Mouse (Mus musculus) T-helper 17 cell (primary cell): ENCODE data around the gene Aff3.

Source experiments
- in situ Hi-C, 2 experiments: fragments of 300-600 bp; cut with MboI, MseI; formaldehyde crosslinking; loops; 1 replicate in 1 of 2; 2 replicates in 1 of 2; pipeline ENCODE4 v1.15.1; 2025; ENCODE audit warnings: high pct_unique_total_duplicates in 2 of 2

Gene Aff3

DNA sequence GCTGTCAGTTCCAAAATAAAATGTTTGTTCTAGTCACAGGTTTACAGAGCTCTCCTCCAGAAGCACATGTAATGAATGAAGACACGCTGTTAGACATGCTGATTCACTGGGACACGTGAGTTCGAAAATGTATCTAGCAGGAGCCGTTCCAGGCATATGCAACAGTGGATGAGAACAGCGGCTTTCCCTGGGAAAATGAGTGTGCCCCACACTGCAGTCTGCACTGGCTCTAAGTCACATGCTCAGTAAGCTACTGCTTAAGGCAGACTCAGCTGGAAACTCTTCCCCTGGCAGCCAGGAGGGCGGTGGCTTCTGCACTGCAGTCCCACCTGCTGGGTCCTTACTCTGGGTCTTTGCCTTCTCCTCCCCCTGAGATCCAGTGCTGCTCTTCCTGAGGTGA, 271.2 kb downstream of the Aff3 start:
- in situ Hi-C loops, result no loop called here

DNA sequence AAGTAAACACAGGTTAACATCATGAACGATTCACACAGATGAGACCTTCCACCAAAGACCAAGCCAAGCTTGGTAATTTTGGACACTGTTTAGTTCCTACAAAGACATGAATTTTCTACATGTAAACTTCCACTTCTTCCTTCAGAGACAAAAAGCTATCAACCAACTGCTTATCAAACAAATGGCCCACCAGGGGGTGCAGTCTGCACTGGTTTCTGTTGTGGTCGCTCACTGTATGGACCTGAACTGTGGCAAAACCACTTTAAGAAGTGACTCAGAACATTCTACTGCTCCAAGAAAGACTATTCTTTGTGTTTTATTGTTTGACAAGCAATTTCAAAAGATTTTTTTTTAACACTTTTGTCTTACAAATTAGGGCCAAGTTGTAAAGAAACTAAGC, 271.8 kb downstream of the Aff3 start:
- in situ Hi-C loops, result no loop called here

DNA sequence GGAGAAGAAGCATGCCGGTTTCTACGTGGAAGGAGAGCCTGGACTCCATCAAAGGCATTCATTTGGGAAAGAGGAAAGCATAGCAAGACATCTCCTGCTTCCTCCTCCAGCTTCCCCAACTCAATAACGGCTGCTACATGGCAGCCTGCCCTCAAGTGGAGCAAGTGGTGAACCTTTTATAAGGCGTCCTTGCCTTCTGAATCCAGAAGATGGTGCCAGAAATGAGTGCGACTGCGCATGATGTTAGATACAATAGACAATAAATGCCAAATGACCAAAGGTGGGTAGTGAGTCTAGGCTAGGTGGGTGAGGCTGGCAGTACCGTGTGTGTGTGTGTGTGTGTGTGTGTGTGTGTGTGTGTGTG, 273.9 kb downstream of the Aff3 start:
- in situ Hi-C loops, result no loop called here

DNA sequence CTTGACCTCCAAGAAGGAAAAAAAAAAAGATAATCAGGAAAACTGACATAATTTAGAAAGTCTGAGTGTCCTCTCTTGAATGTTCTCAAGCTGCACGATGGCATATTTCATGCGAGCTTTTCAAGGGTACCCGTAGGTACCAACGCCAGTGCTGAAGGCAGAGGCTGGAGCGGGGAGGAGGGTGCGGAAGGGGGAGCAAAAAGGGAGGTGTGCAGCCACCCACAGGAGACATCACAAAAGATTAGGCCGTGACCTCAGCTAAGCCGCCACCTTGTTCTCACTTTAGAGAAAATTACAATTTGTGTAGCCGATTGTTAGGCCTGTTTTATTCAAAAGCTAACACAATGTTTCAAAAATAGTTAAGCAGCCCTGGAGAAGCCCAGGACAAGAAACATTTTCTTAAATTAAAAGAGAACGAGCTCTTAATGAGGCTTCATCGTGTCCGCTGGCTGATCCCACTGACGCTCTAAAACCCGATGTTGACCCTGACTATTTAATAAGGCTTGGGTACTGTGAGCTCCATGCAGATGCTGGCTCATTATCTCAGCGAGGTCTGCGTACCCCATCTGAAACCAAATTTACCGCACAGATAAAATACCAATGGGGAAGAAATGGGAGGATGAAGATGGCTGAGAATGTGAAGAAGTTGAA, 274.4 kb downstream of the Aff3 start:
- in situ Hi-C loops, result no loop called here

DNA sequence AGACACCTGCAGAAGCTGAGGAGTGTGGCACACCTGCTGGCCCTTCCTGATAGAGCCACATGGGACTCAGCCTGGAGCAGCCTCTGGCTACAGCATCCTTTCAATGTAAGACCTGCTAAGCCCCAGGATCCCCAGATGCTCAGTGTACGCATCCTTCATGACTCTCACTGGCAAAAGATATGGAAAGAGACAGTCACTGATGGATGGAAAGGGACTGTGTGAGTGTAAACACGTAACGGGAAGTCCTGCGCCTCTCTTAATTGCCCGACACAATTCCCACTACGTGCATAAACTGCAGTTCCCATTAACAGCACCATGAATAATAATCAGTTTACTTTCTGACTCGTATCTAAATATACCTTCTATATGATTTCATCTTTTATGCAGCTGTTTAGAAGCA, 275.2 kb downstream of the Aff3 start:
- in situ Hi-C loops, result no loop called here

DNA sequence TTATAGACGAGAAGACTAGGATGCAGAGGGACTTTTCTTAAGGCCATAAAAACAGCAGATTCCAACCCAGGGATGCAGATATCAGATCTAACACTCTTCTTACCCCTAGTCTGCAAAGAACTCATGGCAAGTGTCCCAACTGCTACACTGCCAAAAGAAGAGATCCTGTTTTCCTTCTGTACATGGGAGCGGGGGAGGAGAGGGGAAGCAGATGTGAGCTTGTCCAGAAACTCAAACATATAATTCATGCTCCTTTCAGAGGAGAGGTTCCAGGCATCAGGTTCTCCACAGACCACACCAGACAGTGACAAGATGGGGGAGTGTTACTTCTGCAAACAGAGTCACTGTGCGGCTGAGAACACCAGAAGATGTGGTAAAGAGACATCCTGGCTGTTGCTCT, 276.3 kb downstream of the Aff3 start:
- in situ Hi-C loops, result no loop called here

DNA sequence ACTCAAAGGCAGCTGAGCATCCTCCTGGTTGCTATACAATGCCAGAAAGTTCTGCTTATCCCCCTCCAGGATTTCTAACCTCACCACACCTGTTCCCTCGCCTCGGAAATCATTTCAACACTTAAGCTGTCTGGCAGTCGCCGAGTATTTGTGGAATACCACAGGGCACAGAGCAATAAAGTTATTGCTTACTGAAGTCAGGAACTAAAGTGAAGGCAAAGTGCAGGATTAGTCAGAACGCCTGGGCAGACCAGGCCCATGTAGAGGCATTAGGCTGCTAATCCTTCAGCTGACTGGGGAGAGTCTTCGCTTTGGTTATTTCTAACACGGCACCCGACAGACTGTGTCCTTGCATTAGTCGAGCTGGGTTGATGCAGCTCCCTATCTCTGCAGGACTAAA, 277.3 kb downstream of the Aff3 start:
- in situ Hi-C loops, result no loop called here

DNA sequence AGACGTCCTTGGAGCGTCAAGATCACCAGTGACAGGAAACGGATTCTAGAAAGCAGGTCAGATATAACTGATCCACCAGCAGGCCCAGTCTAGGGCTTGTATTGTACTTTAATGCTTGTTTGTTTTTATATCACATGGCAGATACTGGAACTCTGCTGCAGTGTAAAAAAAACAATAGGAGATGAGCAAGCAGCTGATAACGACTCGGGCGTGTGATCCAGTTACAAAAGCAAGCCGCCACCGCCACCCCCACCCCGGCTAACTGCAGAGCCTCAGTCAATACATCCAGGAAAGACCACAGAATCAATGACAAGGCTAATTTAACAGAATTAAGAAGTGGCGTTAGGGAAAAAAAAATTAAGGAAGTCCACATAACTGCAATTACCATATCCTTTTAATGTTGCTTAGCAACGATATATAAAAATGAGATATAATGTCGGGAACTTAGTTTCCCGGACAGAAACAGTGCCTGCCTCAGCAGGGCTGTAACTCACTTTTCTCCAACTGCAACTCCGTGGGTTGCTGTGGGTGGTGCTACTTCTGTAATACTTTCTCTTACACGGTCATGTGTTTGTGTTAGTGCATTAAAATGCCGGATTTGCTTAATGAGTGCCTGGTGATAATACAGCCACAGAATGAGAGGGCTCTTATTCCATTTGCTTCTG, 280.2 kb downstream of the Aff3 start:
- in situ Hi-C loops, result no loop called here

DNA sequence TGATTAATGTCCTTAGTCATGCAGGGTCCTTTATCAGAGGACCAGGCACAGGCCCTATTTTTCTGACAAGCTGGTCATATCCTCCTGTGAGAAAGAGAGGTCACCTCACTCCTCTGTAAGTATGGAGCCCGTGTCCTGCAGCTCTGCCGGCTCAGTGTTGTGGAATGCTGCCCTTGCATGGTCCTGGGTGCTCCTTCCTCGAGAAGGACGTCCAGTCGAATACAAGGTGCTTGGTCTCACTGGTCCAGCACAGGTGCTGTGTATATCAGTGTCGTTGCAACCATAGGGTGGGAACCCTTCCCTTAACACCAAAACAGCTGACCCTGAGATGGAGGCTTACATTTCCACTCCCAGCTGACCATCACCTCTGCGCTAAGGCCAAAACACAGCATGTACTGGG, 280.7 kb downstream of the Aff3 start:
- in situ Hi-C loops, result no loop called here

DNA sequence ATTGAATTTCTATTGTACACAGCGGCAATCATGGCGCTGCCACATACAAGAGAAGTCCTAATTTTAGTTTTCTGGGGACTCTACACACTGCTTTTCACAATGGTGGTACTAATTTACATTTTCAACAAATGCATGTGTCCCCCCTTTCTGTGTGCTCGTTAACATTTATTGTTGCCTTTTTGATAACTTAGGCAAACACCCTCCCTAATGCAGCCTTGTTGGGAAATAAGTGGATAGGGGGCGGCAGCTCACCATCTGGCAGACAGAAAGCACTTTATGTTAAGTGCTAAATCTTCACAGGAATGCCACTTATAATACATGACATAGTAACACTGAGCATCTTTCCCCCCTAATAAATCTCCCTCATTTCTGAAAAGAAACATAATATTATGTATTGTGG, 282.1 kb downstream of the Aff3 start:
- in situ Hi-C loops, result no loop called here

DNA sequence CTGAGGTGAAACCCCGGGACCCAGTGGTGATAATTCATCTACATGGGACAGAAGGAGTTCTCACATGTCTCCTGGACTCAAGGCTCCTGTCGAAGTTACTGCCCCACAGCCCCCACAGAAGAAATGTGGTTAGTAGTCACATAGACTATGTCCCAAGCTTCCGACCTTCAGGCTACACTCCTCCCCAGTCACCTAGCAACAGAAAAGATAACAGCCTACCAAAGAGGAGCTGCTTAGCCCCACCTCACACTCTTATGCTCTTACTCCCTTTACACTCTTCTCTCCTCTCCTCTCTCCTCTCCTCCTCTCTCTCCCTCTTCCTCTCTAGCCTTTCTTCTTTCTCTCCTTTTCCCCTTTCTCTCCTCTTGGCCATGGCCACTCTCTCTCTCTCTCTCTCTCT, 286.8 kb downstream of the Aff3 start:
- in situ Hi-C loops, result no loop called here

DNA sequence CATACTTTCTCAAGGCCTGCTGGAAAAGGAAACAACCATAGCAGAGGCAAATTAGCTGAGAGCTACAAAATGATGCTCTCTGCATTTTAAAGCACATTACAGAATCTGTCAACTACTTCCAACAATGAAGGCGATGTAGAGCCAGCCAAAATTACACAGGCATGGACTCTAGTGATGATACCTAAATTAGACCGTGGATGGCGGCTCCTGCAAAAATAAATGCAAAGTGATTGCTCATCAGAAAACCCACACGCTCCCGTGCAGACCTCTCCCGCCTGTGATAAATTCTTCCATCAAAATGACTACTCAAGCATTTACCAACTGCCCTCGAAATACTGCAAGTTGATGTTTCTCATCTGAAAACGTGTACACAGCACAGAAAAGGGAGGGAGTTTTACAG, 295.6 kb downstream of the Aff3 start:
- in situ Hi-C loops, result no loop called here

DNA sequence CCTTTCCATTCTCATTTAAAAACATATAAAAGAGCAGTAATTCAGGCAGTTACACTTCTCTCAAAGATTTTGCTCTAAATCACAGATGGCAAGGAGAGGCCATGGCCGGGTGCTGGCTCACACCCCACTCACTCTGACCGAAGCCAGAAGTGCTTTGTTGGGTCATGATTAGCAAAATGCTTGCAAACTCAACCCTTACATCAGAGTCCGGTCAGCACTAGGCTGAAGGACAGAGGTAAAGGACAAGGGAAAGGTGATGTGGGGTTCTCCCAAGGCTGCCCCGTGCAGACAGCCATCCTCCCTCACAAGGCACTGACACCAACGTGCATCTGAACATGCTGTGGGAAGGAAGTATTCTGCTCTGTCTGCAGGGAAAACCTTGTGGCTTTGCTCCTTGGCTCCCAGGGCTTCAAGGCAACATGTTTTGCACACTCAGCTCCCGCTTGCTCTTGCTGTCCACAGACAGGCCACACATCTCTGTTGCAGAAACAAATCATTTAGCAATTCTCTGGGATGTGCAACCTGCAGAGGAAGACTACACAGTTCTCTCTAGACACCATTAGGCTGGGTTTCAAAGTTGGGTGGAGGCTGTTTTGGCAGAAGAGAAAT, 296.6 kb downstream of the Aff3 start:
- in situ Hi-C loops, result no loop called here

DNA sequence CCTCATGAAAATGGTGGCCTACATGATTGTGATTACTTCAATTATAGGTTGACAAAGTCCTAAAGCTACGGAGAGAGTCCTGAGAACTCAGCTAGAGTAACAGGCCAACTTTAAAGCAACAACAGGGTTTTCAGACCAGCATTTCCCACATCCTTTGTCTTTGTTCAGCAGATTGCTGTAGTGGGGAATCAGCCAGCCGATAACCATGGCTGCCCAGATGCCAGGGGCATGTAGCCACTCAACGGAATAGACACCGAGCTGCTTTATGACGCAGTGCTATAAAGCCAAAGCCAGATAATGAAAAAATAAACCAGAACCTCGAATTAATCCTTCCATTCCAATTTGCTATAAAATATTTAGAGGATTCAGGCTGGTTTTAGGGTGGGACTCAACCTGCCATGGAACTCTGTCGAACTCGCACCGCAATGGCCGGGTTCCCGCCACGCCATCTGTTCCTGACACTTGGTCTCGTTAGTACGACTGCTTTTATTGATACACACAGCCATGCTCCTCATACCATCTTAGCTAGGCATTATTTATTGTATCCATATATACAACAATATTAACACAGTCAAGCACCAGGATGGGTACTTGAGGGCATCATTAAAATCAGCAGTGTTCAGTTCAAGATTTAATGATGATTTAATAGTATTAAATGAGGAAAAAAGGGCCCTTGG, 297.2 kb downstream of the Aff3 start:
- in situ Hi-C loops, result no loop called here

DNA sequence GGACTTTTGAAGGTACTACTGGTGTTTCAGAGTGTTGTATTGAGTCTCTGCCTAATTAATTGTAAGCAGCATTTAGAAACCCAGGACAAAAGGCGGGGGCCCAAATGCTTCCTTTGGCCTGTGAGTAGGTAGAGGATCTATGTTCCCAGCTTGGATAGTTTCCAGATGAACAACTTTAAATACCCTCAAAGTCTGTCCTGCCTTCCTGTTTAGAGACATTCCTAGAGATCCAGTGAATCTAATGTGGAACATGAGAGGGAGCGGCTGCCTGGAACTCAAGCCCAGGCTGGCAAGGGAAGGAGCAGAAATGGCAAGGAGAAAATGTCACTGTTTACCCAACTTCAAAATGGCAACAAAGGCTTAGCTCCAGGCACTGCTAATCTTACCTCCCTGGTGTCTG, 300.9 kb downstream of the Aff3 start:
- in situ Hi-C loops, result no loop called here

DNA sequence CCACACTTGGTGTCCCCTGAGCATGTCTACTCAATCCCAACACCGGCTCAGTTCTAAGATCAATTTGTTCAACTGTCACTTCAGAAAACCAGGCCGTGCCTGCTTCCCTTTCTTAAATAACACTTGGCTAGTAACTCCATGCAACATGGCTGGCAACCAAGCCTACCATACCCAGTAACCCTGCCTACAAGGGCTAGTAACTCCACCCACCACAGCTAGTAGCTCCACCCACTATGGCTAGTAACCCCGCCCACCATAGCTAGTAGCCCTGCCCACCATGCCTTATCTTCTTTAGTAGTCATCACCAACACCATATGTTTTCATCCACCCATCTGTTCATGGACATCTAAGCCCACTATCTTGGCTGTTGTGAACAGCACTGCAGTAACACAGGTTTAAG, 302.5 kb downstream of the Aff3 start:
- in situ Hi-C loops, result no loop called here

DNA sequence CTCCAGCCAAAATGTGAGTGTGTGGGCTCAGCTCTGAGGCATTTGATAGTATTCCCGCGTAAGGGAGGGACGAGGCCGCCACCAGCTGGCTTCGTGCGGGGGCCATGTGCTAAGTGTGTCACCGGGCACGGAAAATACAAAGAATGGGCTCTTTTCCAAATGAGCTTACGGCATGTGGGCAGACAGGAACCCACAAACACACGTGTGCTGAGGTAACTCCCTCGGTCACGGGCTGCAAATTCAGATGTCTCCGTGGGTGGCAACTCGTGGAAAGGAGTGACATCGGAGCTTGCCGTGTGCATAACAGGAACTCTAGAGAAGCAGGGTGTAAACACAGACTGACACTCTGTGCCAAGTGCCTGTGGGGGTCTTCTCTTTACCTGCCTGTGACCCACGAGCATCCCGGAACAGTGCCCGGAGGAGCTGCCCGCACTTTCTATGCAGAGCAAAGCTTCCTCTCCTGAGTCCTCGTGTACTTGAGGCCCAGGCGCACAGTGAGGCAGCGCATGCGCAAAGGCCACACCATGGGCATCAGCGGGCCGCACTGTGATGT, 305.9 kb downstream of the Aff3 start:
- in situ Hi-C loops, result no loop called here

DNA sequence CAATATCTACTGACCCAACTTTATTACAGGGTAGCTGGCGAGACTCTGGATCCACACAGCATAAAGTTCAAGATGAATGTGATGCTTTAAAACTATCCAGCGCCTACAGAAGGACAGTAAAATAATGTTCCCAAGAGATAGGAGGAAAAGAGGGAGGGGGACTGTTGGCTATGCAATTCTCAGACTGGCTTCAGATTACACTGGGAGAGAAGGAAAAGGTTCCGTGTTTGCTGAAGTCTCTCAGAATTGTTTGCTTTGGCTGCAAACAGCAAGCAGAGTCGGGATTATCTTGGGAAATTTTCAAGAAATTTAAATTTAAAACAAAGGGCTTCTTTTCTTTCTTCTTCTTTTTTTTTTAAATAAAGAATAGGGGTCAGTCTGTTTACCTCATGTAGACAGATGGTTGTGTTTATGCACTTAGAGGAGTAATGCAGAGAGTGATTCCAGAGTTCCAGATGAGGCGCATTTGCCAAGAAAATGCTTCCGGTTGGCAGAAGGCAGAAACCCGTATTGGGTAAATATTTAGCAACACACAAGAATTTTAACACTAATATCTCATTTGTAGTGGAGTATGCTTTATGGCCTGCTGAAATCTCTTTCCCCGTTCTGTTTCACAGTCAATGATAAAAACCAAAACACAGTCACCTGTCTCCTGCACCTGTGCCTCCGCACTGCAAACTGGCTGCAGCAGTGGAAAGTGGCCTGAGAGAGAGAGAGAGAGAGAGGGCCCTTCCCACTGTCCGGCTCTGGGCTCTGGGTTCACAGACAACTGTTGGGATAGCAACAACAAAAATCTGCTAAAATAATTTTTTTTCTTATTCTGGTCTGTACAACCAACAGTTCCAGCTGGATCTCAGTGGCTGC, 306.6 kb downstream of the Aff3 start:
- in situ Hi-C loops, result no loop called here

DNA sequence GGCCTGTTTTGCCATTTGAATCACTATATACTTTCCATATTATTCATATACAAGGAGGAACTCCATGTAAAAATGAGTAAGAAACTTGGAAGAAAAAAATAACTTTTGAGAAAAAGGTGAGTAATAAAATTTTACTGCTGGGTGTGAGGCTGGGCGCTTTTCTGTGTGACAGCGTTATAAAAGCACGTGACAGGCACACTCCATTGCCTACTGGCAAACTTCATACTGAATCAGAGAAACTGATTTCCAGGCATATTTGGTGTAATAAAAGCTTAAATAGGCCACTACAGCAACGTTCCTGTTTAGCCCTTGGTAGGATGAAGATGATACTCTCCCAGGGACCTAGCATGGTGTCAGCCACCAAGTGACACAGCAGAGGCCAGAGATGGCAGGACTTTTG, 310.2 kb downstream of the Aff3 start:
- in situ Hi-C loops, result no loop called here

DNA sequence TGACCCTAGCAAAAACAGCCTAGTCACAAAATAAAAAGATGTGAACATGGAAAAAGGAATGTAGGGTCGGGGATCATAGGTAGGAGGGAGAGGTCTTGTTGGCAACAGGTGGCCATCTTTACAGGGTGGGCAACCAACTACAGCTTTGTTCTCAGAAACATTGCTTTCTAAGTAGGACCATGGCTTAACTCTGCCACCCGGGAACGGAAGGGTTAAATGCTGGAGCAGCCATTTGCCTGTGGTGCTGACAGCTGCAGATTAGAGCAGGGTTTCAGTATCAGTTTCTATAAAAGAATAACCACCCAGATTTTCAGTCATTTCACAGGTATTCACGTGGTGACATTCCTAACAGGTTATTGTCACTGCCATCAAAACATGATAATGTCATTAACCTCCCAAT, 317.4 kb downstream of the Aff3 start:
- in situ Hi-C loops, result no loop called here

DNA sequence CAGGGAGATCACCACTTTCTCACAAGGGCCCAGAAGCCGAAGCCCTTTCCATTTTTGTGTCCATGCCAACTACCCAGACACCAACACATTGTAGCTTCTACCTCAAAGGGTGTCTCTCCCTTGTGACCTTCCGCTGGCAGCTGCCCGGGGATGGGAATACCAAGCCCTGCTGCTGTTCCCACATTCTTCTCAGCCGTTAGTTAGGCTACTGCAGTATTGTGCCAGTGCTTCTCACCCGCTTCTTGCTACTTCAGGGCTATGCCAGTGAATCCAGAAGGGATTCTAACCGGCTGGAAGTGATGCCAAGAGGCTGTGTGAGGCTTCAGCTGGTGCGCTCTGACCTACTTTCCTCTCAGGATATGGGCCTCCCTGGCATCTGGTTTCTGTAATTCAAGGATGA, 330.5 kb downstream of the Aff3 start:
- in situ Hi-C loops, result no loop called here

DNA sequence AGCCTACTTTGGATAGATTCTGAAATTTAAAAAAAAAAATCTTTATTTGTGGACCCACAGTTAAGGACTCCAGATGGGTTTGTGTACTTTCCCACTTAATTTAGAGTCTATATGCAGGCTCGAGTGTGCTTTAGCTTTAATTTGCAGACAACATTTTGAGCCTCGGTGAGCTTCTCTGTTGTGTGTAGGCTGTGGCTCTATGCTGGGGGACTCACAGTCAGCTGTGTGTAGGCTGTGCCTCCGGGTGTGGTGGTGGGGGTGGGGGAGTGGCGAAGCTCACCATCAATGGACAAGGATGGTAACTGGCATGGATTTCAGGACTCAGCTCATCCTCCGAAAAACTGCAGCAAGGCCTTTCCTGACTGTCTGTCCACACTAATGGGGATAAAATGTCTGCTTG, 331.8 kb downstream of the Aff3 start:
- in situ Hi-C loops, result no loop called here
